Mouse (Mus musculus) E14TG2a.4 (cell line): Measurements from ENCODE around the gene Slc26a5.

Experiments used
- H3K27me3 ChIP-seq: 2 replicates; pipeline ENCODE4 v1.6.1; 2014; ENCODE audit warnings: low read length, control low read depth; ENCODE audit not compliant: insufficient read depth
- H3K36me3 ChIP-seq: 2 replicates; pipeline ENCODE4 v1.6.1; 2014; ENCODE audit warnings: low read length, control low read depth; ENCODE audit not compliant: insufficient read depth
- H3K4me1 ChIP-seq: replicated peaks from 2 replicates; pipeline ENCODE4 v1.6.1; 2014; ENCODE audit warnings: low read depth, low read length, control low read depth
- H3K4me3 ChIP-seq: replicated peaks from 2 replicates; pipeline ENCODE4 v1.5.1; 2014; ENCODE audit warnings: mild to moderate bottlenecking, low read length
- H3K9me3 ChIP-seq: 2 replicates; pipeline ENCODE4 v1.6.1; 2014; ENCODE audit warnings: low read length, control low read depth
- CTCF ChIP-seq: conservative IDR thresholded peaks from 2 replicates; pipeline ENCODE4 v1.5.1; 2014; ENCODE audit warnings: low read length
- NANOG ChIP-seq: IDR thresholded peaks from 2 replicates; pipeline ENCODE4 v1.6.1; 2014; ENCODE audit warnings: borderline replicate concordance, low read length, mixed read lengths
- POU5F1 ChIP-seq: IDR thresholded peaks from 2 replicates; pipeline ENCODE4 v1.6.1; 2014; ENCODE audit warnings: low read length, borderline replicate concordance

Gene Slc26a5

DNA sequence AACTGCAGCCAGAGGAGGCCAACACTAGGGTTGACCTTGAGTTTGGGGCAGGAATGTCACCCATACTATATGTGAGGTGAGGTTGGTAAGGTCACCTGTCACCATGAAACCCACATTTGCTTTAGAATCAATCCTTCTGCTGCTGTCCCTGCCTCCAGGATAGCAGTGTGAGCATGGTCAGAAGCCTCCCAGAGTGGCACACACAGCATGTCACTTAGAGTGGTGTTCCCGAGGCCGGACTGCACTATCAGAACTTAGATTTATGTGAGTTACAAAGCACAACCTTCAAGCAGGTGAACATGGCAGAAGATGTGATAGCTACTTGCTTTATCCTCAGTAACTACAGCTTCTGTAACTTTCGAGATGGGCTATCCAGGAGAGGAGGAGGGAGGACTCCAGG, 33.6 kb downstream of the Slc26a5 start:
- Histone ChIP-seq H3K4me1 (peaks cover 17% of the 10 kb centered on the region), H3K36me3 (no peaks in the 10 kb centered on the region), H3K4me3 (no peak overlapping the region), H3K9me3 (peaks cover 4% of the 10 kb centered on the region; the same call in 1 of the 2 replicates), H3K27me3 (peaks cover 14% of the 10 kb centered on the region)
- no peak for TF ChIP-seq CTCF
- TF ChIP-seq NANOG, result no peak
- TF ChIP-seq POU5F1, result no peak

DNA sequence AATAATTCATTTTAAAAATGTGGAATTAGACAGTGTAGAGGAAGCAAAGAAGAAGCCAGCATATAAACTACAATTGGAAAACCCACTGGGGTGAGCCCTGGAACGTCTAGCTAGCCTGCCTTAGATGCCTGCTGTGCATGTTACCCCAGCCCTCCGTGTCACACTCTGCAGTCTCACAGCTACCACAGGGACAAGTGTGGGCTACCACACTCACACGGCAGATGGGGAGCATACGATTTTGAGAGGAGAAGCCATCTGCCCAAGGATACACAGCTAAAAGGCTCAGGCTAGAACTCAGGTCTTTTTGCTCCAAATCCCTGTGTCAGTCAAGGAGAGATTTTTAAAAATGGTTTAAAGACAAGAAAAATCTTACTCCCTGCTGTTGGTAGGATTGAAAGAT, 36.5 kb downstream of the Slc26a5 start:
- Histone ChIP-seq H3K27me3 (peaks cover 17% of the 10 kb centered on the region), H3K4me1 (peaks cover 31% of the 10 kb centered on the region), H3K9me3 (peaks cover 4% of the 10 kb centered on the region; the same call in 1 of the 2 replicates), H3K36me3 (no peaks in the 10 kb centered on the region), H3K4me3 (no peak overlapping the region)
- TF ChIP-seq CTCF (no peak), POU5F1 (no peak), NANOG (no peak)

DNA sequence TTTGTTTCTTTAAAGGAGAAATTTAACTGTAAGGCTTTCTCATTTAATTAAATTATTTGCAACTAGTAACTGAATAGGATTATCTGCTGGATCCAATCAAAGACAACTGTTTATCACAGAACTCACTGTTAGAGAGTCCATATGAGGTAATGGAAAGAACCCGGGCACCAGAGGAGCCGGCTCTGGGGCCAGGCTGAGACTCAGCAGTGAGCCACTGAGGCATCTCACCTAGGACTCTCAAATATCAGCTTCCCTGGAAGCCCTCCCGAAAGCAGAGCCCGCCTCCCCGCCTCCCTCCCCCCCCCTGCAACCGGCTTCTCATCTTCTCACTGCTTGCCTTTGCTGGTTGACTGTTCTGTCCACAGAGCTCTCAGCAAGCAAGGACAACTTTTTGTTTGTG, 37.8 kb downstream of the Slc26a5 start:
- TF ChIP-seq POU5F1 (no peak), NANOG (no peak), CTCF (no peak)
- H3K36me3 ChIP-seq, result no peaks in the 10 kb centered on the region
- H3K4me1 ChIP-seq, result peaks cover 38% of the 10 kb centered on the region
- H3K9me3 ChIP-seq, result peaks cover 4% of the 10 kb centered on the region; the same call in 1 of the 2 replicates
- H3K4me3 ChIP-seq, result 0 out of 2 replicates have a peak overlapping the region, but pooled peaks have one; percentile 46
- H3K27me3 ChIP-seq, result peaks cover 24% of the 10 kb centered on the region

DNA sequence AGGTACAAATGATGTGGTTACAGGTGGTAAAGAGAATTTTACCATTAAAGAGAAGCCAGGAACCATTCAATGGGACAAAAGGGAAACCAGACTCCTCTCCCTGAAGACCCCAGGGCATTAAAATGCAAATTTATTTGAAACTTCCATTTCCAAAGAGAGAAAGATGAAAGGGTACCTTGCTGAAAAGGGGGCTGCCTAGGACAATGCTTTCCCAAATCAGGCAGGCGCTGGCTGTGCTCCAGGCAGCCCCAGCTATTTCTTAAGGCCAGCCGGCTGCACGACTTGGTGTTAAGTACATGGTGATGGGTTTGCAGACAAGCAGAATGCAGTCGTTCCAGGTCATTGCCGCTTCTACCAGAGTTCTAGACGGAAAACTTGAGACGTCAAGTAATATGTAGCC, 39.0 kb downstream of the Slc26a5 start:
- peak overlapping the region; percentile 46 for H3K4me3 ChIP-seq
- no peak for TF ChIP-seq CTCF
- TF ChIP-seq POU5F1, result peak; percentile 70; the same call in 1 of the 2 replicates
- TF ChIP-seq NANOG, result peak; percentile 81
- H3K27me3 ChIP-seq, result peaks cover 32% of the 10 kb centered on the region
- peaks cover 38% of the 10 kb centered on the region for H3K4me1 ChIP-seq
- H3K9me3 ChIP-seq, result peaks cover 4% of the 10 kb centered on the region; the same call in 1 of the 2 replicates
- no peaks in the 10 kb centered on the region for H3K36me3 ChIP-seq

DNA sequence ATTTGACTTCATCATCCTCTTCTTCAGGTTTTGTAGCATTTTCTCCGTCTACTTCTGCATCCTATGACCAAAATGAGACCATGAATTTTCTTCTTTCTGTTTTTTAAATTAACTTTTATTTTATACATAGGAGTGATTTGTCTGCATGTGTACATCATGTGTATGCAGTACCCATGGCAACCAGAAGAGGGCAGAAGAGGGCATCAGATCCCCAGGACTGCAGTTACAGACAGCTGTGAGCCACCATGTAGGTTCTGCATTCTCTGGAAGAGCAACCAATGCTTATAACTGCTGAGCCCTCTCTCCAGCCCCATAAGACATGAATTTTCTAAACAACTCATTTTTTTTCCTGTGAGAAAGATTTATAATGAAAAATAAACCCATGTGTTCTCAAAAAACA, 51.4 kb downstream of the Slc26a5 start:
- peaks cover 36% of the 10 kb centered on the region for H3K4me1 ChIP-seq
- TF ChIP-seq NANOG (no peak), POU5F1 (no peak), CTCF (peak; percentile 78)
- no peaks in the 10 kb centered on the region for H3K36me3 ChIP-seq
- H3K9me3 ChIP-seq, result no peaks in the 10 kb centered on the region
- no peak overlapping the region for H3K4me3 ChIP-seq
- peaks cover 3% of the 10 kb centered on the region; the same call in 1 of the 2 replicates for H3K27me3 ChIP-seq

DNA sequence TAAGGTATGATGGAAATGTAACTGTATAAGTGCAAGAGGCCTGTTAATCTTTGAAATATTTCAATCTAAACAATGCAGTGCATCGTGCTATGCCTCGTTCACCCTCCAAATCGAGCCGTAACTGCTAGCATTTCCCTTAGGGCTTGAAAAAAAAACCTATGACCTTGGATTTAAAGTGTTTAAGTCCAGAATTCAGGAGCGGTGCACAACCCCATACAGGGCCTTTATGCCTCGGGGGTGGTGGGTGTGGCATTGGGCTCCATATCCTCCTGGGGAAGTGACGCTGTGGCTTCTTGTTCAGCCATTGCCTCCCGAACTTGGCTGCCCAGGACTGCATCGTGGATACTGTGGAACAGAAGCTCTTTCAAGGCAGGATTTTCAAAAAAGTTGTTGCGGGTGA, 54.5 kb downstream of the Slc26a5 start:
- no peaks in the 10 kb centered on the region for H3K9me3 ChIP-seq
- H3K4me1 ChIP-seq, result peaks cover 31% of the 10 kb centered on the region
- TF ChIP-seq POU5F1 (no peak), CTCF (no peak), NANOG (no peak; the same call in 1 of the 2 replicates)
- H3K27me3 ChIP-seq, result no peaks in the 10 kb centered on the region; the same call in 1 of the 2 replicates
- 0 out of 2 replicates have a peak overlapping the region, but pooled peaks have one; percentile 68 for H3K4me3 ChIP-seq
- no peaks in the 10 kb centered on the region for H3K36me3 ChIP-seq

DNA sequence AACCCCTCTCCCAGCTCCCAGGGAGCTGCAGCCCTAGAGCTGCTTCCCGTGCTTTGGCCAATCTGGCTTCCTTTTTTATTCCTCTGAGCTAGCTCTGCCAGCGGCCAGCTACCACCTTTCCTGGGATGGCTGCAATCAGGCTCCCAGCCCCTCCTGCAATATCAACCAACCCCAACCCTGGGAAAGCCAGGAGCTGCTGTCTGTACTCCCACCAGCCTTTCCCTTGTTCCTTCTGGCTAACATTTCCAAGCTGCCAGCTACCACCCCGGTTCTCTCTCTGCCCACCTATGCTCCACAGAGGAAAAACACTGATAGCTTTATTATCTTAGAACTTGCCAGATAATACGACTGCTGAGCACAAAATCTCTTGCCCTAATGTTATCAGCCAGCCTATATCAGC, 60.6 kb downstream of the Slc26a5 start:
- no peak for TF ChIP-seq CTCF
- TF ChIP-seq NANOG, result no peak
- TF ChIP-seq POU5F1, result no peak
- Histone ChIP-seq H3K4me3 (no peak overlapping the region), H3K9me3 (no peaks in the 10 kb centered on the region), H3K4me1 (peaks cover 16% of the 10 kb centered on the region), H3K36me3 (peaks cover 49% of the 10 kb centered on the region), H3K27me3 (no peaks in the 10 kb centered on the region)

DNA sequence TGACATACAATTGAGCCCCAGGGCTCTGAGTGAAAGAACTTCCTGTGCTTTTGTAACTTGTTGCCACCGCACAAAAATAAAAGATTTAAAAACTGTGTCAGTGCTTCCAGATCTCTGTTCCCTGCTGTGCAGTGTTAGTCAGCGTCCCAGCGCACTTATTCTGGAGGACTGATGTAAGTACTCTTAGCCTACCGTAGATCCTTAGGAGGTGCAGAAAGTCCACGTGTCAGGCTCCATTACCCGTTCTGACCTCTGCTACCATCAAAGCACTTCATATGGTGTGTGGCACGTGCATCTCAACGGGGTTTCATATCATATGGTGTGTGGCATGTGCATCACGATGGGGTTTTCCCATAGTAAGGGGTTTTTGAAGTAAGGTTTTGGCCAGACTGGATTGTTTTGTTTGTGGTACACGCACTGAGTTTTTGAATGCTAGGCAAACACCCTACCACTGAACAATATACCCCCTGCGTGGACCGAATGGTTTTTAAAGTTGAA, 61.7 kb downstream of the Slc26a5 start:
- Histone ChIP-seq H3K4me1 (peaks cover 16% of the 10 kb centered on the region), H3K9me3 (no peaks in the 10 kb centered on the region), H3K4me3 (0 out of 2 replicates have a peak overlapping the region, but pooled peaks have one; percentile 11), H3K36me3 (peaks cover 60% of the 10 kb centered on the region), H3K27me3 (no peaks in the 10 kb centered on the region)
- no peak for TF ChIP-seq CTCF
- no peak for TF ChIP-seq POU5F1
- TF ChIP-seq NANOG, result no peak

DNA sequence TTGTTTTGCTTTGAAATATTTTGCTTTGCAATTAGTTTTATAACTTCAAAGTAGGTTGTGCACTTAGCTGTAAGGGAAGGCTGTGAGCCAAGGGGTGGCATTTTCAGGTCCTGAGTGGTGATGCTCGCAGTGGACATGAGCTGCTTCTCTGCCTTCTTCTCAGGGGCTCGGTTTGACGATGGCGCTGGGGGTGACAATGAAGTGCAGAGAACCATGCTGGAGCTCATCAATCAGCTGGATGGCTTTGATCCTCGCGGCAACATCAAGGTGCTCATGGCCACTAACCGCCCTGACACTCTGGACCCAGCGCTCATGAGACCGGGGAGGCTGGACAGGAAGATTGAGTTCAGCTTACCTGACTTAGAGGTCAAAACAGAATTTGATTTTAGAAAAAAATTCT, 62.5 kb downstream of the Slc26a5 start:
- Histone ChIP-seq H3K36me3 (peaks cover 68% of the 10 kb centered on the region), H3K4me1 (peaks cover 16% of the 10 kb centered on the region), H3K27me3 (no peaks in the 10 kb centered on the region), H3K4me3 (no peak overlapping the region), H3K9me3 (no peaks in the 10 kb centered on the region)
- no peak for TF ChIP-seq CTCF
- no peak for TF ChIP-seq POU5F1
- TF ChIP-seq NANOG, result no peak
